27 mouse cellular contexts compared by ENCODE assay signal in the genomic region with DNA sequence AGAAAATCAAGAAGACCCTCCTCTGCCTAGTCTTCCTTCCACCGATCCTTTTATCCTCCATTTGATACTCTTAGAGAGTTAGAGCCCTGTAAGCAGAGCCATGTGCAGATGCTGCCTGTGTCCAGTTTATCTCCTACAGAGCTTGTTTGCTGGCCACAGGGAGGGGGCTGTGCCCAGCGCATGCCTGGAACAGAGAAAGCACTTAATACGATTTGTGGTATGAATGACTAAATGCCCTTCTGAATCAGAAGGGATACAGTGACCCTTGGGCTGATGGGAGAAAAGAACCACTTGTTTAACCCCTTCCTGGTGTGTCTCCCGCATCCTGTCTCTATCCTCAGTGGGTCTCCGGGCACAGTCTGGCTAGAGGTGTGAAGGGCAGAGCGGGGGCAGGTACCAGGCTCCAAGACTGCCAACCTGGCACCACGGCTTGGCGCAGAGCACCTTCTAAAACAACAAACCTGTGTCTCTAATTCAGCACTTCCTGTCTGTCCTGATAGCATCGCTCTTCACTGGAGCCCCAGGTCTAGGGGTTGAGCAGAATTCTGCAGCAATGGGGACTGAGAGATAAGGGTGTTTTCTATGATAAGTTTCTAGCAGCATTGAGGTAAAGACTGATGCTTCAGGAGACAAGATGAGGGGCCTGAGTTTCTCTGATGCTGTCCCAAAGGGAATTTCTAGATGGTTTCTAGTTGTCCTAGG. TPM values are rescaled to one million over a fixed set of nuclear protein-coding genes. Genes with fewer than 3 reads are reported as not detected.
DNase-seq lines count a peak whose midpoint lies in the region; ATAC-seq and TF ChIP-seq lines count a peak whose summit lies in the region.
"Had no signal": no experiment of that assay in that cellular context is flagged by ENCODE, and none has a peak within 500 bp of the region (broad histone marks: within the 10 kb centered on the region; RNA-seq: fewer than 3 reads in every experiment).

No protein-coding gene starts in this region.

- H3ac ChIP-seq in myocyte (ENCODE audit: control insufficient read depth, insufficient read length), result no peak overlapping the region

- H3K27me3 ChIP-seq in thymus, adult 2 months (ENCODE audit: control insufficient read depth, insufficient read depth, low read length), result no peaks in the 10 kb centered on the region
- no peaks in the 10 kb centered on the region for H3K27me3 ChIP-seq in myocyte (ENCODE audit: control insufficient read depth, insufficient read depth, insufficient read length)
- H3K27me3 ChIP-seq in forebrain, postnatal 0 days (ENCODE audit: insufficient read depth, low read length), result no peaks in the 10 kb centered on the region; the same call in none of the 2 replicates

- H3K4me2 ChIP-seq in myocyte (ENCODE audit: low read depth), result peak overlapping the region; percentile 58
- no peak overlapping the region for H3K4me2 ChIP-seq in forebrain, postnatal 0 days (ENCODE audit: low read depth)
- H3K4me2 ChIP-seq: embryonic facial prominence, embryonic 15.5 days; forebrain, embryonic 12.5 days; heart, embryonic 15.5 days; hindbrain, embryonic 15.5 days; lung, embryonic 15.5 days; midbrain, embryonic 11.5 days; neural tube, embryonic 13.5 days had no signal

- DNase-seq in thymus, adult 2 months, result no peak
- no peak for DNase-seq in thymus, postnatal 10 days (ENCODE audit: low spot score in 2 of 2)
- DNase-seq in CD4-positive helper T cell, adult 2 months (ENCODE audit: low read depth, low spot score), result peak; percentile 62
- DNase-seq in NIH3T3 (ENCODE audit: low read depth), result peak; percentile 80
- DNase-seq in forebrain, postnatal 0 days, result no peak
- no peak for DNase-seq in frontal cortex, postnatal 10 days (ENCODE audit: low spot score in 2 of 2)
- DNase-seq in testis, postnatal 10 days (ENCODE audit: low spot score), result no peak
- DNase-seq: adrenal gland, postnatal 10 days; cerebellum, adult 11-12 months; cerebellum, postnatal 25 days; gastrocnemius, postnatal 25 days; heart, adult 2 months; heart, postnatal 4 days; kidney, adult 11 months; kidney, postnatal 10 days; right cerebral cortex, postnatal 25 days had no signal

- no peak overlapping the region for H3K4me3 ChIP-seq in thymus, adult 2 months (ENCODE audit: control insufficient read depth, insufficient read depth, low read length)
- H3K4me3 ChIP-seq in myocyte, result no peak overlapping the region
- H3K4me3 ChIP-seq in forebrain, postnatal 0 days (ENCODE audit: low read depth, low read length), result no peak overlapping the region
- H3K4me3 ChIP-seq: embryonic facial prominence, embryonic 15.5 days; forebrain, embryonic 12.5 days; heart, adult 2 months; heart, embryonic 15.5 days; hindbrain, embryonic 15.5 days; lung, embryonic 15.5 days; neural tube, embryonic 13.5 days had no signal

- TF ChIP-seq CTCF in thymus, adult 2 months (IDR thresholded peaks at IDR 0.05; ENCODE audit: borderline replicate concordance, control insufficient read depth, extremely low read depth, insufficient read depth, low read length, poor library complexity), result no peak
- TF ChIP-seq CTCF in forebrain, postnatal 0 days (IDR thresholded peaks at IDR 0.05; ENCODE audit: low read depth), result no peak

- H3K9me3 ChIP-seq in forebrain, postnatal 0 days (ENCODE audit: low read length), result no peaks in the 10 kb centered on the region
- H3K9me3 ChIP-seq: embryonic facial prominence, embryonic 15.5 days; forebrain, embryonic 12.5 days; heart, embryonic 15.5 days; hindbrain, embryonic 15.5 days; lung, embryonic 15.5 days; neural tube, embryonic 13.5 days had no signal

- H3K4me1 ChIP-seq in thymus, adult 2 months (replicated peaks; ENCODE audit: control insufficient read depth, insufficient read depth, low read length), result peaks cover 20% of the 10 kb centered on the region
- H3K4me1 ChIP-seq in forebrain, postnatal 0 days (ENCODE audit: insufficient read depth), result no peaks in the 10 kb centered on the region
- H3K4me1 ChIP-seq: heart, embryonic 15.5 days; hindbrain, embryonic 15.5 days; lung, embryonic 15.5 days; neural tube, embryonic 13.5 days had no signal

- H3K36me3 ChIP-seq in thymus, adult 2 months (ENCODE audit: control insufficient read depth, insufficient read depth, low read length), result no peaks in the 10 kb centered on the region
- H3K36me3 ChIP-seq in myocyte (ENCODE audit: control insufficient read depth, insufficient read depth), result no peaks in the 10 kb centered on the region
- H3K36me3 ChIP-seq in forebrain, postnatal 0 days (ENCODE audit: insufficient read depth), result no peaks in the 10 kb centered on the region
- H3K36me3 ChIP-seq: embryonic facial prominence, embryonic 15.5 days; forebrain, embryonic 12.5 days; heart, embryonic 15.5 days; hindbrain, embryonic 15.5 days; lung, embryonic 15.5 days; neural tube, embryonic 13.5 days had no signal

- peak overlapping the region; percentile 19; the same call in 1 of the 2 replicates for H3K27ac ChIP-seq in thymus, adult 2 months (ENCODE audit: control insufficient read depth, insufficient read depth, low read length)
- no peak overlapping the region for H3K27ac ChIP-seq in forebrain, postnatal 0 days (ENCODE audit: low read depth, low read length)
- H3K27ac ChIP-seq: embryonic facial prominence, embryonic 15.5 days; forebrain, embryonic 12.5 days; heart, adult 2 months; heart, embryonic 15.5 days; hindbrain, embryonic 15.5 days; liver, embryonic 14.5 days; lung, embryonic 15.5 days; macrophage; neural tube, embryonic 13.5 days had no signal

- H3K79me2 ChIP-seq in myocyte (ENCODE audit: control insufficient read depth, insufficient read depth), result no peaks in the 10 kb centered on the region

- no peak for TF ChIP-seq POLR2A in thymus, adult 2 months (IDR thresholded peaks at IDR 0.05; ENCODE audit: control insufficient read depth, extremely low read depth, insufficient read depth, low read length, poor library complexity)
- TF ChIP-seq POLR2A in myocyte (IDR thresholded peaks at IDR 0.05; ENCODE audit: insufficient read length, low read depth), result no peak

- no peak overlapping the region for H3K9ac ChIP-seq in forebrain, postnatal 0 days
- H3K9ac ChIP-seq: embryonic facial prominence, embryonic 15.5 days; forebrain, embryonic 12.5 days; heart, embryonic 15.5 days; hindbrain, embryonic 15.5 days; liver, embryonic 14.5 days; lung, embryonic 15.5 days; neural tube, embryonic 13.5 days had no signal

- WGBS in thymus, adult 2 months, result 56% methylated on average over 9 of the region's 9 CpGs
- 70% methylated on average over 9 of the region's 9 CpGs for WGBS in forebrain, postnatal 0 days

- ATAC-seq in forebrain, postnatal 0 days, result no peak

TF ChIP-seq in myocyte, 11 proteins besides CTCF, POLR2A, EP300 and RAD21:
- no peak for TF ChIP-seq MYOG (IDR thresholded peaks at IDR 0.05; ENCODE audit: control insufficient read depth in 1 of 3, insufficient read depth in 1 of 3, insufficient read length in 2 of 3, low read depth in 2 of 3)
- TF ChIP-seq SRF (IDR thresholded peaks at IDR 0.05; ENCODE audit: control insufficient read depth, insufficient read length, low read depth), result no peak
- no peak for TF ChIP-seq TCF12 (IDR thresholded peaks at IDR 0.05; ENCODE audit: insufficient read depth, poor library complexity, severe bottlenecking)

RNA-seq across cellular contexts. Expression of a gene that starts 6.0 kb away (rescaled TPM):
- polyA plus RNA-seq in thymus, adult 2 months (2012; rRNA removed), result 5.6 TPM in 2 replicates
- 6.0 TPM for polyA plus RNA-seq in myocyte (2012; fragmentation: generic; extraction: Trizol)
- total RNA-seq in forebrain, postnatal 0 days (2014; rRNA removed), result 0.85 and 0.86 TPM in 2 replicates
- 0.35 and 0.75 TPM in 2 replicates for polyA plus RNA-seq in forebrain, postnatal 0 days (2015; fragmentation: Nextera tagmentation; extraction: Ambion mirVana)
- total RNA-seq: heart, postnatal 4 days; monocyte, adult 5-6 weeks had no signal
- polyA plus RNA-seq: macrophage; midbrain, embryonic 11.5 days had no signal

RNA-seq across cellular contexts. Expression of a gene that starts 22.5 kb away (rescaled TPM):
- 18.6 and 20.5 TPM in 2 replicates for polyA plus RNA-seq in thymus, adult 2 months (2012; rRNA removed)
- polyA plus RNA-seq in myocyte (2012; fragmentation: generic; extraction: Trizol), result 22.4 TPM
- total RNA-seq in forebrain, postnatal 0 days (2014; rRNA removed), result 14.8 and 17.9 TPM in 2 replicates
- 10.2 and 11.3 TPM in 2 replicates for polyA plus RNA-seq in forebrain, postnatal 0 days (2015; fragmentation: Nextera tagmentation; extraction: Ambion mirVana)

RNA-seq across cellular contexts. Expression of a gene that starts 24.5 kb away (rescaled TPM):
- 46.6 and 63.0 TPM in 2 replicates for polyA plus RNA-seq in thymus, adult 2 months (2012; rRNA removed)
- polyA plus RNA-seq in myocyte (2012; fragmentation: generic; extraction: Trizol), result 11.5 TPM
- 1.9 and 5.0 TPM in 2 replicates for total RNA-seq in forebrain, postnatal 0 days (2014; rRNA removed)
- 13.5 and 14.8 TPM in 2 replicates for polyA plus RNA-seq in forebrain, postnatal 0 days (2015; fragmentation: Nextera tagmentation; extraction: Ambion mirVana)

RNA-seq across cellular contexts. Expression of a gene that starts 34.0 kb away (rescaled TPM):
- 0.46 and 0.58 TPM in 2 replicates for polyA plus RNA-seq in thymus, adult 2 months (2012; rRNA removed)
- polyA plus RNA-seq in myocyte (2012; fragmentation: generic; extraction: Trizol), result 1.4 TPM
- 1.0 and 1.6 TPM in 2 replicates for total RNA-seq in forebrain, postnatal 0 days (2014; rRNA removed)
- 4.9 and 5.8 TPM in 2 replicates for polyA plus RNA-seq in forebrain, postnatal 0 days (2015; fragmentation: Nextera tagmentation; extraction: Ambion mirVana)
- total RNA-seq: monocyte, adult 5-6 weeks had no signal

RNA-seq across cellular contexts. Expression of a gene that starts 34.1 kb away (rescaled TPM):
- 90.1 and 95.4 TPM in 2 replicates for polyA plus RNA-seq in thymus, adult 2 months (2012; rRNA removed)
- 66.0 TPM for polyA plus RNA-seq in myocyte (2012; fragmentation: generic; extraction: Trizol)
- total RNA-seq in forebrain, postnatal 0 days (2014; rRNA removed), result 41.6 and 55.5 TPM in 2 replicates
- polyA plus RNA-seq in forebrain, postnatal 0 days (2015; fragmentation: Nextera tagmentation; extraction: Ambion mirVana), result 47.0 and 62.0 TPM in 2 replicates

Comparison
In these comparisons a context has a peak if more than half of its experiments do, and no peak if none do; other contexts are left out.
1. DNase-seq: peak in CD4-positive helper T cell, adult 2 months (single experiment) and NIH3T3 (single experiment); none in thymus, adult 2 months (single experiment), thymus, postnatal 10 days (0 of 2), forebrain, postnatal 0 days (single experiment), frontal cortex, postnatal 10 days (0 of 2) and testis, postnatal 10 days (single experiment).